Mouse (Mus musculus): ENCODE measurements around the gene Ppp1r1a. TPM values are rescaled to one million over a fixed set of nuclear protein-coding genes. Genes with fewer than 3 reads are reported as not detected.

Ppp1r1a gene
- total RNA-seq, 2 experiments from 2014 or later: 50.9 to 64.0 TPM

GRCm38 (mm10) chr15:103514914-103515313 is 22.9 kb downstream of the Ppp1r1a start:
- DNase-seq: no peak

- DNase-seq: peak; percentile 62
Measured at GRCm38 (mm10) chr15:103514119-103514518, 23.7 kb downstream of the Ppp1r1a start.

GRCm38 (mm10) chr15:103513621-103514031 is 24.2 kb downstream of the Ppp1r1a start:
- no peak for DNase-seq

GRCm38 (mm10) chr15:103511652-103512051 is 26.2 kb downstream of the Ppp1r1a start:
- no peak for DNase-seq

GRCm38 (mm10) chr15:103509317-103509716 is 28.5 kb downstream of the Ppp1r1a start:
- DNase-seq: no peak

- no peak for DNase-seq
Measured at GRCm38 (mm10) chr15:103503660-103504059, 34.1 kb downstream of the Ppp1r1a start.

GRCm38 (mm10) chr15:103503251-103503600 is 34.6 kb downstream of the Ppp1r1a start:
- no peak for DNase-seq

- peak; percentile 61 for DNase-seq
Measured at GRCm38 (mm10) chr15:103502435-103503250, 35.2 kb downstream of the Ppp1r1a start, which contains the start of gene Pde1b. Pde1b (plus strand) TSS chr15:103503034.

GRCm38 (mm10) chr15:103501186-103501585 is 36.6 kb downstream of the Ppp1r1a start:
- no peak for DNase-seq

GRCm38 (mm10) chr15:103500723-103501122 is 37.1 kb downstream of the Ppp1r1a start:
- no peak for DNase-seq

GRCm38 (mm10) chr15:103498157-103498556 is 39.6 kb downstream of the Ppp1r1a start:
- DNase-seq: no peak

- DNase-seq: no peak
Measured at GRCm38 (mm10) chr15:103496204-103497140, 41.3 kb downstream of the Ppp1r1a start.

- no peak for DNase-seq
Measured at GRCm38 (mm10) chr15:103488336-103488735, 49.5 kb downstream of the Ppp1r1a start.

- DNase-seq: no peak
Measured at GRCm38 (mm10) chr15:103486658-103487057, 51.1 kb downstream of the Ppp1r1a start.

- DNase-seq: no peak
Measured at GRCm38 (mm10) chr15:103485106-103485505, 52.7 kb downstream of the Ppp1r1a start.

GRCm38 (mm10) chr15:103484490-103484889 is 53.3 kb downstream of the Ppp1r1a start:
- DNase-seq: no peak

GRCm38 (mm10) chr15:103482488-103482887 is 55.3 kb downstream of the Ppp1r1a start:
- DNase-seq: no peak

Other genes with a start within 250 kb of the Ppp1r1a start
- gene Gpr84, start 227.4 kb downstream of the Ppp1r1a start, total RNA-seq (2021): under 1 TPM in 1 of 2 experiments, not detected in 1; 0.14 TPM
- gene Zfp385a, start 197.9 kb downstream of the Ppp1r1a start, total RNA-seq (2021): 10 to 100 TPM; 39.3 to 45.7 TPM
- gene Itga5, start 171.2 kb downstream of the Ppp1r1a start, total RNA-seq (2021): 10 to 100 TPM; 27.6 to 40.5 TPM
- not detected for gene Gtsf1, start 107.5 kb downstream of the Ppp1r1a start, total RNA-seq (2021)
- gene Gtsf2, start 89.5 kb downstream of the Ppp1r1a start, total RNA-seq (2021): not detected
- 1 to 10 TPM; 2.3 to 4.3 TPM for gene Nckap1l, start 84.2 kb downstream of the Ppp1r1a start, total RNA-seq (2021)
- 1 to 10 TPM; 1.2 to 2.2 TPM for gene Pde1b, start 35.0 kb downstream of the Ppp1r1a start, total RNA-seq (2021)
- not detected for gene Glycam1, start 27.1 kb upstream of the Ppp1r1a start, total RNA-seq (2021)
- not detected for gene Mucl1, start 217.5 kb upstream of the Ppp1r1a start, total RNA-seq (2021)